Mouse (Mus musculus) heart, adult 2 months (tissue): ENCODE measurements at regions not wholly inside any gene's neighbourhood (a gene's known extent, or its start where the extent isn't known, plus 50 kb on each side); places are given as distances from the start of the nearest gene placed in this dataset.

Experiments used
- CTCF ChIP-seq: fragments of 200-600 bp; IDR thresholded peaks from 2 replicates; pipeline ENCODE4 v1.8.1; 2022; ENCODE audit warnings: antibody characterized with exemption, mild to moderate bottlenecking, moderate library complexity
- EP300 ChIP-seq: fragments of 200-500 bp; IDR thresholded peaks from 2 replicates; pipeline ENCODE4 v1.6.1; 2011; ENCODE audit warnings: low read depth, low read length, control low read depth; ENCODE audit not compliant: insufficient read depth
- POLR2A ChIP-seq: fragments of 200-500 bp; IDR thresholded peaks from 2 replicates; pipeline ENCODE4 v1.6.1; 2011; ENCODE audit warnings: mild to moderate bottlenecking, low read depth, low read length, control low read depth; ENCODE audit not compliant: insufficient read depth

DNA sequence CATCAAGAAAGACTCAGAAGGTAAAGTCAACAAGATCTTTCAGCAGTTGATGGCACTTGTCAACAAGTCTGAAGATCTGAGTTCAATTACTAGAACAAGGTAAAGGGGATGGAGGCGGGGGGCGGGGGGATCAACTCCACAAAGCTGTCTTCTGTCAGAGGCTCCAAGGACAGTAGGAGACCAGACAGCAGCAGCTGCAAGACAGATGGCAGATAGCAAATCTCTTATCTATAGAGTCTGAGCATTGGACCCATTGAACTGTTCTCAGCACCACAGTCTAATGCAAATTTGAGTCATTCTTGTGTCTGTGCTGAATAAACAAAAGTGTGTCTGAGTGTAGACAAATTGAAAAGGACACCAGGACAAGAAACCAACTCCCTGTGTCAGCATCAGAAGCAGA is 150.8 kb downstream of the Rergl start:
- TF ChIP-seq EP300: no peak
- no peak for TF ChIP-seq CTCF
- no peak for TF ChIP-seq POLR2A
